Mouse (Mus musculus) E14TG2a.4 (cell line): ENCODE data around the gene Csmd2.

Experiments
- H3K27me3 ChIP-seq: 2 replicates; pipeline ENCODE4 v1.6.1; 2014; ENCODE audit warnings: low read length, control low read depth; ENCODE audit not compliant: insufficient read depth
- H3K36me3 ChIP-seq: 2 replicates; pipeline ENCODE4 v1.6.1; 2014; ENCODE audit warnings: low read length, control low read depth; ENCODE audit not compliant: insufficient read depth
- H3K4me1 ChIP-seq: replicated peaks from 2 replicates; pipeline ENCODE4 v1.6.1; 2014; ENCODE audit warnings: low read depth, low read length, control low read depth
- H3K4me3 ChIP-seq: replicated peaks from 2 replicates; pipeline ENCODE4 v1.5.1; 2014; ENCODE audit warnings: mild to moderate bottlenecking, low read length
- H3K9me3 ChIP-seq: 2 replicates; pipeline ENCODE4 v1.6.1; 2014; ENCODE audit warnings: low read length, control low read depth
- CTCF ChIP-seq: conservative IDR thresholded peaks from 2 replicates; pipeline ENCODE4 v1.5.1; 2014; ENCODE audit warnings: low read length
- NANOG ChIP-seq: IDR thresholded peaks from 2 replicates; pipeline ENCODE4 v1.6.1; 2014; ENCODE audit warnings: borderline replicate concordance, low read length, mixed read lengths
- POU5F1 ChIP-seq: IDR thresholded peaks from 2 replicates; pipeline ENCODE4 v1.6.1; 2014; ENCODE audit warnings: low read length, borderline replicate concordance

The Csmd2 gene

DNA sequence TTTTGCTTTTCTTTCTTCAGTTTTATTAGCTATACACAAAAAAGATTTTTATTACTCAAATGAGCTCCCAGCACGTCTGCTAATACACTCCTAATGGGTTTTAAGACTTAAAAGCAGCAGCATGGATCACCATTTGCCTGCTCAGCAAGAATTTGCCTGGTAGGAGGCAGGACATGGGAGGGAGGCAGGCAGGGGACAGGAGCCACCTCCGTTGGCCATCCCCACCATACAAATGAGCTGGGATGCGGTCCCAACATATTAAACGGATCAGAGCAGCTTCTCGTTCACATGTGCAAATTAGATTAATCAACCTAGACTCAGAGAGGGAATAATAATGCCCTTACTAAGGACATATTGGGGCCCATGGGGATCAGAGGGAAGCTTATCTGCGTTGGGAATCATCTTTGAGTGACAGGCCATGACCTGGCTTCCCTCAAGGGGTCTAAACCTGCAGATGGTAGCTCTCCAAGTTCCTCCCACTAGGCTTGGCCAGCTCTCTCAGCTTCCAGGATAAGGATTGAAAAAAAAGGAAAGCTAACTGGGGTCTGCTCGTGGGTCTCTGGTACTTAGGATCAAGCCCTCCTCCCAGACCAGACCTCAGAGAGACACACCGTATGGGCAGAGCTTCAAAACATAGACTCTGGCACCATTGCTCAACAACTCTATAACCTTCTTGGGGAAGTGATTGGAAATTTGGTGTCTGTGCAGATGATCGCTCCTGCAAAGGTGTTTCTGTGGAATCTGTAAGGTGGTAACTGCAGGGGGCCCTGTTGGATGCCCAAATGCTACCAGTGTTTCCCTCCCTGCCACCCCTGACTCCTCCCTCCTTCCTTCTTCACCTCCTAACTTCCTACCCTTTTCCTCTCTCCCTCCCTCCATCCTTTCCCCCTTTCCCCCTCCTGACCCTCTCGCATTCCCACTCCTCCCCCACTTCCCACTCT is 153.8 kb downstream of the Csmd2 start:
- Histone ChIP-seq H3K27me3 (0 out of 2 replicates have a peak, but pooled peaks cover 2% of the 10 kb centered on the region), H3K4me1 (no peaks in the 10 kb centered on the region), H3K9me3 (no peaks in the 10 kb centered on the region), H3K36me3 (no peaks in the 10 kb centered on the region), H3K4me3 (no peak overlapping the region)
- no peak for TF ChIP-seq POU5F1
- TF ChIP-seq NANOG: no peak
- TF ChIP-seq CTCF: no peak

DNA sequence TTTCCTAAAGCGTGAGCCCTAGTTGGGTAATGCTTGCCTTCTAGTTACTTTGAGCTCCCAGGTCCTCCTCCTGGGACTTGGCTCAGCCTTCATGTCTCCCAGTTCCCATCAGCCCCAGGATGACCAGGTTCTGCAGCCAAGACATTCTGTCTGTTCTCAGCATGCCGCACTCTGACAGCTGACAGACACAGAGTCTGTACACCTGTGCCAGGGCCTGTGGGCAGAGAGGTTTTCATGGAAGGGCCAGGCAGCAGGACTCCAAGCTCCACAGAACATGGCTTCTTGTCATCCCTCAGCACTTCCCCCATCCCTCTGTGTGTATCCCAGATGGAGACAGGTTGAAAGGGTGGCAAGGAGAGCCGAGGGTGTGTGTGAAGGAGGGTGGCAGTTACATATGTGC is 154.6 kb downstream of the Csmd2 start:
- Histone ChIP-seq H3K4me1 (no peaks in the 10 kb centered on the region), H3K27me3 (0 out of 2 replicates have a peak, but pooled peaks cover 2% of the 10 kb centered on the region), H3K9me3 (no peaks in the 10 kb centered on the region), H3K4me3 (no peak overlapping the region), H3K36me3 (no peaks in the 10 kb centered on the region)
- TF ChIP-seq NANOG: no peak

DNA sequence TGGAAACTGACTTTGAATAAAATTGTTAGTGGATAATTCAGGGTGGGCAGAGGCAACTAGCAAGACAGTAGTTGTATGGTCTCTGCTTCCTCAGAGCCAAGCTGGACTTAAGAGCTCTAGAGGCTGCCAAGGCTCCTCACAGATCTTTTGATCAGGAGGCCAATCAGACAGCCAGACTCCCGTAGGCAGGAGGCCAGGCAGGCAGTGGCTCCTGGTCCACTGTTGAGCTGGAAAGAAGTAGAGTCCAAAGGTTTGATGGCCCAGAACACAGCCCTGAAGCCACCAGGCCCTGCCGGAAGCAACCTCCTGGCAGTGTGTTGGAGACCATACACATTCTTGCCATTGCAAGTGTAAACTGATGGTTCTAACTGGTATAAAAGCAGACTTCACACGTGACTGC is 155.5 kb downstream of the Csmd2 start:
- no peaks in the 10 kb centered on the region for H3K9me3 ChIP-seq
- no peaks in the 10 kb centered on the region for H3K4me1 ChIP-seq
- H3K36me3 ChIP-seq: no peaks in the 10 kb centered on the region
- TF ChIP-seq POU5F1 (no peak), CTCF (no peak), NANOG (no peak)
- no peak overlapping the region for H3K4me3 ChIP-seq
- H3K27me3 ChIP-seq: 0 out of 2 replicates have a peak, but pooled peaks cover 2% of the 10 kb centered on the region

DNA sequence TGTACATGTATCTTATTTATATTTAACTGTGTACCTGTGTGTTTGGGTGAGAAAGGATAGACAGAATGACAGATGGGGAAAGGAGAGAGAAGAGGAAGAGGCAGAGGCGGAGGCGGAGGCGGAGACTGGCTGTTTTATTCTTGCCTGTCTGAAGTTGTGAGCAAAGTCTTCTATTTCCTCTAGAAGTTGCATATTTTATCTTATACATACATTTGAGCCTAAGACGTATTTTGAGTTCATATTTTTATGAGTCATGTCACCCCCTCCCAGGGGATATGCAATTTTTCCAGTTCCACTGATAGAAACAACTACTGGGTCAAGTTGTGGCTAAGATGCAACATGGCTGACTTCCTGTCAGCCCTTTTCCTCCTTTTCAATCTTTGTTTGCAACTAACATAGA is 161.9 kb downstream of the Csmd2 start:
- H3K9me3 ChIP-seq: no peaks in the 10 kb centered on the region
- TF ChIP-seq NANOG (no peak), POU5F1 (no peak), CTCF (no peak)
- 0 out of 2 replicates have a peak, but pooled peaks cover 3% of the 10 kb centered on the region for H3K27me3 ChIP-seq
- no peaks in the 10 kb centered on the region for H3K36me3 ChIP-seq
- H3K4me3 ChIP-seq: no peak overlapping the region
- H3K4me1 ChIP-seq: no peaks in the 10 kb centered on the region

DNA sequence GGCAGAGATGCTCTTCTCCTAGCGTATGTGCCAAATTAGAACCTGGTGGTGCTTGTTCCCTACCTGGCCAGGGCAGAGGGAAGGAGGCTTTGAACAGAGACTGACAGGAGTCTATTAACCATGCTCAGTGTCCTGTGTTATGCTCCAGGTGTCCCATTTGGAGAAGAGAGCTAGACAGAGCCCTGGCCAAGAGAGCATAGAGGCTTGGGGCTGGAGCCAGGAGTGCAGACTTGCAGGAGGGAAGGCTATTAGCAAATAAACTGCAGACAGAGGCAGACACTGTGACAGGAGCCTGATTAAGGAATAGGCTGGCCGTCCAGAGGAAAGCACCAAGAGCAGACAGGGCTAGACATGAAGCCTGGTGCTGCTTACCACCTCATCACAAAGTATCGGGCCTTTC is 164.4 kb downstream of the Csmd2 start:
- 0 out of 2 replicates have a peak, but pooled peaks cover 3% of the 10 kb centered on the region for H3K27me3 ChIP-seq
- H3K9me3 ChIP-seq: no peaks in the 10 kb centered on the region
- no peaks in the 10 kb centered on the region for H3K4me1 ChIP-seq
- TF ChIP-seq POU5F1 (no peak), NANOG (no peak), CTCF (no peak)
- no peaks in the 10 kb centered on the region for H3K36me3 ChIP-seq
- H3K4me3 ChIP-seq: no peak overlapping the region

DNA sequence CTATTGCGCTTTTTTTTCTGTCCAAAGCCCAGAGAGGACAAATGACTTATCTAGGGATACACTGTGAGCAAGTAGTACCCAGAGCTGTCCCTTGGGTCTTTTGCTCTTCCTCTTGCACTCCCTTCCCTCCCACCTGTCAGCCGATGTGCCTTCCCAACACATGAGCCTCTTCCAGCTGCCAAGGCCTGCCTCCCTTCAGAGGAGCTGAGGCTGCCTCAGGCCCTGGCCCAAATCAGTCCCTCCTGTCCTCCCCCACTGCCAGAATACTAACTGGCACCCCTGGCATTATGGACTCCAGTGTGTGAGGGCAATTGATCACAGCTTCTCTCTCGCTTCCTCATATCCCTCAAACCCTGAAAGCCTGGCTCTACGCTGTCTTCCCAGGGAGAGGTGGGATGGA is 165.5 kb downstream of the Csmd2 start:
- TF ChIP-seq NANOG: no peak
- no peaks in the 10 kb centered on the region for H3K9me3 ChIP-seq
- H3K4me3 ChIP-seq: no peak overlapping the region
- H3K27me3 ChIP-seq: 0 out of 2 replicates have a peak, but pooled peaks cover 3% of the 10 kb centered on the region
- no peaks in the 10 kb centered on the region for H3K36me3 ChIP-seq
- no peaks in the 10 kb centered on the region for H3K4me1 ChIP-seq

DNA sequence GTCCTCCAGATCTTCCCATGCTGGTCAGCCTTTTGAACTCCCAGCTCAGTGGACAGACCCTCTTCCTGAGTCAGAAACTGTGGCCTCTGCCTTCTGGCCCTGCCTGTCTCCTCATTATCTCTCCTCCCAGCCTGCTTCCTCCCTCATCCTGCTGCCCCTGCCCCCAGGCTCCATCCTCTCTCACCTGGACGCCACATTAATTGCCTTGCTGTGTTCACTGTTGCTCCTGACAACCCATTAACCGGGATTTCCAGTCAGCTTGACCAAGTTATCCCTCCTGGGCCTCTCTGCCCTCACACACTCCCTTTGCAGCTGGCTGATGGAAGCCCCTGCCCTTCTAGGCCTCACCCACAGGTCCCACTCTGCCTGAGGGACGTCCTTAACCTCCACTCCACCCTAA is 167.6 kb downstream of the Csmd2 start:
- H3K9me3 ChIP-seq: no peaks in the 10 kb centered on the region
- H3K27me3 ChIP-seq: 0 out of 2 replicates have a peak, but pooled peaks cover 3% of the 10 kb centered on the region
- TF ChIP-seq CTCF (no peak), POU5F1 (no peak), NANOG (no peak)
- H3K4me1 ChIP-seq: no peaks in the 10 kb centered on the region
- H3K4me3 ChIP-seq: no peak overlapping the region
- H3K36me3 ChIP-seq: no peaks in the 10 kb centered on the region

DNA sequence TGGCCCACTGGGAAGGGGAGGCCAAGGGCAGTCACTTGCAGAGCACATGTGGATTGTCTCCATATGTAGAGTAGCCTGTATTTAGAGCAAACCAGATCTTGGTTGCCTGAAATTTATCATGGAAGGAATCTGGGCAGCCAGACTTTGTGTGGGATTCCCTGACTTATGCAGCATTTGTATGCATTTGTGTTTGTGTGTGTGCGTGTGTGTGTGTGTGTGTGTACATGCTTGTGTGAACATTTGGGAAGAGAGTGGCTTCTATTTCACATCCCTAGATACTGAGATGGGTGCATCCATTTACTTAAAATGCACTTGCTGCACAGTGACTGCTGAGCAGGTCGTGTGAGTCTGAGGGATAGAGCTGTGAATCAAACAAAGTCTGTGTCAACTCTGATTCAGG is 173.0 kb downstream of the Csmd2 start:
- Histone ChIP-seq H3K27me3 (no peaks in the 10 kb centered on the region), H3K9me3 (no peaks in the 10 kb centered on the region), H3K4me3 (no peak overlapping the region), H3K4me1 (peaks cover 21% of the 10 kb centered on the region), H3K36me3 (no peaks in the 10 kb centered on the region)
- no peak for TF ChIP-seq POU5F1
- no peak for TF ChIP-seq CTCF
- no peak for TF ChIP-seq NANOG
